Mouse (Mus musculus) cerebellum, adult 2 months (tissue): Measurements from ENCODE around the gene Fgfr2.

ENCODE experiments used
- CTCF ChIP-seq: fragments of 200-500 bp; IDR thresholded peaks from 2 replicates; pipeline ENCODE4 v1.5.1; 2011; ENCODE audit warnings: low read depth, mild to moderate bottlenecking, control low read depth, low read length, moderate library complexity, borderline replicate concordance; ENCODE audit not compliant: insufficient read depth
- POLR2A ChIP-seq: fragments of 200-500 bp; IDR thresholded peaks from 2 replicates; pipeline ENCODE4 v1.6.1; 2011; ENCODE audit warnings: low read length, control low read depth, borderline replicate concordance; ENCODE audit not compliant: insufficient read depth

GRCm38 (mm10) chr7:130648061-130648460 is 2475.1 kb downstream of the Fgfr2 start:
- TF ChIP-seq CTCF (no peak), POLR2A (no peak)
